8 mouse cellular contexts compared by ENCODE assay signal in genomic region chr2:102185069-102185950, GRCm38 (mm10). TPM values are rescaled to one million over a fixed set of nuclear protein-coding genes. Genes with fewer than 3 reads are reported as not detected.
DNase-seq lines count a peak whose midpoint lies in the region; ATAC-seq and TF ChIP-seq lines count a peak whose summit lies in the region.

No protein-coding gene starts in this region.

- peaks cover 3% of the 10 kb centered on the region for H3K4me1 ChIP-seq in heart, adult 2 months (ENCODE audit: control insufficient read depth, insufficient read depth, low read length)
- peaks cover 14% of the 10 kb centered on the region for H3K4me1 ChIP-seq in forebrain, embryonic 14.5 days (ENCODE audit: control insufficient read depth, insufficient read depth, low read length)
- peaks cover 30% of the 10 kb centered on the region for H3K4me1 ChIP-seq in kidney, embryonic 16.5 days (ENCODE audit: insufficient read depth, low read length)

- no peaks in the 10 kb centered on the region; the same call in 1 of the 2 replicates for H3K36me3 ChIP-seq in heart, adult 2 months (ENCODE audit: control insufficient read depth, insufficient read depth, low read length)
- no peaks in the 10 kb centered on the region for H3K36me3 ChIP-seq in forebrain, embryonic 14.5 days (ENCODE audit: control insufficient read depth, insufficient read depth, low read length)
- no peaks in the 10 kb centered on the region for H3K36me3 ChIP-seq in kidney, embryonic 16.5 days (ENCODE audit: insufficient read depth, low read length)

- no peak for TF ChIP-seq CTCF in heart, adult 2 months (IDR thresholded peaks at IDR 0.05)

- no peaks in the 10 kb centered on the region for H3K79me2 ChIP-seq in heart, adult 2 months (replicated peaks; ENCODE audit: control insufficient read depth, insufficient read depth, low read length)

- WGBS in heart, adult 2 months = 4% methylated on average over 24 of the region's 24 CpGs
- under 1% methylated on average over 24 of the region's 24 CpGs for WGBS in forebrain, embryonic 14.5 days
- WGBS in kidney, embryonic 16.5 days = under 1% methylated on average over 24 of the region's 24 CpGs

- H3K27me3 ChIP-seq in heart, adult 2 months (ENCODE audit: control insufficient read depth, insufficient read depth, low read length) = no peaks in the 10 kb centered on the region
- H3K27me3 ChIP-seq in forebrain, embryonic 14.5 days (replicated peaks; ENCODE audit: control insufficient read depth, insufficient read depth, low read length) = no peaks in the 10 kb centered on the region
- H3K27me3 ChIP-seq in kidney, embryonic 16.5 days (ENCODE audit: insufficient read depth, low read length) = no peaks in the 10 kb centered on the region

- TF ChIP-seq EP300 in heart, adult 2 months (IDR thresholded peaks at IDR 0.05; ENCODE audit: insufficient read depth, low read depth, low read length) = no peak

- no peak for TF ChIP-seq POLR2A in heart, adult 2 months (IDR thresholded peaks at IDR 0.05; ENCODE audit: insufficient read depth, low read depth, low read length)

- peak overlapping the region; percentile 78 for H3K4me2 ChIP-seq in forebrain, embryonic 14.5 days (ENCODE audit: low read length)
- peak overlapping the region; percentile 85 for H3K4me2 ChIP-seq in kidney, embryonic 16.5 days (replicated peaks; ENCODE audit: low read depth, low read length)

- DNase-seq in heart, adult 2 months = peak in 1 of 2 experiments; percentile 46
- no peak for DNase-seq in heart, adult 8-10 months (ENCODE audit: low spot score)
- DNase-seq in ZHBTc4 (ENCODE audit: low read depth, low spot score) = peak; percentile 33
- peak; percentile 62 for DNase-seq in forebrain, embryonic 14.5 days (ENCODE audit: low spot score)
- peak; percentile 46 to 78 for DNase-seq in lung, postnatal 4 days
- peak; percentile 23 for DNase-seq in thymus, postnatal 0 days (ENCODE audit: low spot score)

- H3K9ac ChIP-seq in heart, adult 2 months (ENCODE audit: low read depth, low read length) = peak overlapping the region; percentile 82
- H3K9ac ChIP-seq in forebrain, embryonic 14.5 days (ENCODE audit: low read length) = peak overlapping the region; percentile 84
- H3K9ac ChIP-seq in kidney, embryonic 16.5 days (replicated peaks; ENCODE audit: low read length) = peak overlapping the region; percentile 86

- no peaks in the 10 kb centered on the region for H3K9me3 ChIP-seq in forebrain, embryonic 14.5 days (replicated peaks; ENCODE audit: control insufficient read depth, low read length)
- H3K9me3 ChIP-seq in kidney, embryonic 16.5 days (ENCODE audit: low read length) = no peaks in the 10 kb centered on the region

- peak; percentile 47 for ATAC-seq in forebrain, embryonic 14.5 days
- peak; percentile 50 for ATAC-seq in kidney, embryonic 16.5 days (ENCODE audit: low FRiP score, low TSS enrichment)
- no peak for ATAC-seq in inflammation-experienced regulatory T-cells, adult 6 months

- peak overlapping the region; percentile 82 for H3K27ac ChIP-seq in heart, adult 2 months
- peak overlapping the region; percentile 88 for H3K27ac ChIP-seq in forebrain, embryonic 14.5 days (ENCODE audit: low read depth, low read length)
- peak overlapping the region; percentile 92 for H3K27ac ChIP-seq in kidney, embryonic 16.5 days (ENCODE audit: low read length)

- intact Hi-C loops in heart, adult 2 months (cut with DNase I) = loop anchor here (2.0 to 5.0 kb wide), 4 partner anchors 68 to 267 kb away; partner anchors contain the start of gene Fjx1

- peak overlapping the region; percentile 50 for H3K4me3 ChIP-seq in heart, adult 2 months
- H3K4me3 ChIP-seq in forebrain, embryonic 14.5 days (ENCODE audit: low read depth, low read length) = peak overlapping the region; percentile 83
- H3K4me3 ChIP-seq in kidney, embryonic 16.5 days (ENCODE audit: low read length) = peak overlapping the region; percentile 75

RNA-seq across cellular contexts. Expression of gene Ldlrad3, which starts 0.9 kb away (rescaled TPM):
- total RNA-seq in heart, adult 2 months (2021) = 1 to 10 TPM; 3.3 to 3.8 TPM
- polyA plus RNA-seq in heart, adult 2 months (2012; rRNA removed) = 4.8 and 5.3 TPM in 2 replicates
- total RNA-seq in heart, adult 8-10 months (2022) = 1 to 10 TPM; 3.1 to 3.7 (median 3.4) TPM
- 18.1 and 21.1 TPM in 2 replicates for polyA plus RNA-seq in forebrain, embryonic 14.5 days (2014; fragmentation: Nextera tagmentation; extraction: Ambion mirVana)
- 38.3 and 42.5 TPM in 2 replicates for polyA plus RNA-seq in kidney, embryonic 16.5 days (2015; fragmentation: Nextera tagmentation; extraction: Ambion mirVana)
- 10.3 and 13.6 TPM in 2 replicates for polyA plus RNA-seq in thymus, postnatal 0 days (2015; fragmentation: Nextera tagmentation; extraction: Ambion mirVana)
- polyA plus RNA-seq in inflammation-experienced regulatory T-cells, adult 6 months (2017; shearing (Covaris generic)) = under 1 TPM; 0.30 to 0.77 (median 0.61) TPM
